Comparison of ENCODE assay signal across 31 mouse cellular contexts in the genomic region with DNA sequence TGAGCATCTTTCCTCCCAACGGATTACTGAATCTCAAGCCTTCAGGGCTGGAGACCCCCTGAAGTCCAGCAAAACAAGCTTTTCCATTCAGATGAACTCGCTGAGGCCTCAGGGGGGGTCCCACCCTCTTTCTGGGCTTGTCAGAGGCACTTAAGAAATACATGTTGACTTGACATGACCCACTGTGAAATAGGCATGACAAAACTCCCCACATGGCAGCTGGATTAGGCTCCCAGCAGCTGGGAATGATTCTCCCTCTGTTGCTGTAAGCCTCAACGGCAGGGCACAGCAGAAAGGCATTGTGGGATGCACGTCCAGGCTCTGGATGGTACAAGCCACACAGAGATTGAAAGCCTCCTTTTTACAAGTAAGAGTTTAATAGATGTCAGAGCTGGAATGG.
DNase-seq lines count a peak whose midpoint lies in the region; ATAC-seq lines count a peak whose summit lies in the region.
"Had no signal": no experiment of that assay in that cellular context is flagged by ENCODE, and none has a peak within 500 bp of the region (broad histone marks: within the 10 kb centered on the region; RNA-seq: fewer than 3 reads in every experiment).

No protein-coding gene starts in this region.

- peaks cover 12% of the 10 kb centered on the region for H3K9me3 ChIP-seq in midbrain, embryonic 10.5 days (replicated peaks)
- H3K9me3 ChIP-seq in midbrain, embryonic 16.5 days (replicated peaks; ENCODE audit: control insufficient read depth, low read length, poor library complexity, severe bottlenecking), result no peaks in the 10 kb centered on the region
- peaks cover 8% of the 10 kb centered on the region; the same call in 1 of the 2 replicates for H3K9me3 ChIP-seq in embryonic facial prominence, embryonic 10.5 days
- 0 out of 2 replicates have a peak, but pooled peaks cover 4% of the 10 kb centered on the region for H3K9me3 ChIP-seq in embryonic facial prominence, embryonic 13.5 days
- no peaks in the 10 kb centered on the region for H3K9me3 ChIP-seq in limb, embryonic 11.5 days (ENCODE audit: control insufficient read depth, low read length)
- H3K9me3 ChIP-seq: heart, embryonic 10.5 days; heart, embryonic 15.5 days; hindbrain, embryonic 13.5 days had no signal

- H3K4me2 ChIP-seq in midbrain, embryonic 16.5 days (ENCODE audit: low read length), result no peak overlapping the region
- H3K4me2 ChIP-seq in embryonic facial prominence, embryonic 13.5 days, result no peak overlapping the region
- no peak overlapping the region for H3K4me2 ChIP-seq in limb, embryonic 11.5 days (ENCODE audit: low read depth, severe bottlenecking)
- H3K4me2 ChIP-seq: heart, embryonic 15.5 days; hindbrain, embryonic 13.5 days; neural tube, embryonic 13.5 days had no signal

- H3K9ac ChIP-seq in midbrain, embryonic 16.5 days (ENCODE audit: low read depth, low read length), result no peak overlapping the region
- H3K9ac ChIP-seq in embryonic facial prominence, embryonic 13.5 days, result no peak overlapping the region
- H3K9ac ChIP-seq in limb, embryonic 11.5 days (ENCODE audit: low read length), result no peak overlapping the region
- H3K9ac ChIP-seq: forebrain, postnatal 0 days; heart, embryonic 15.5 days; hindbrain, embryonic 13.5 days; liver, embryonic 14.5 days; neural tube, embryonic 13.5 days had no signal

- H3K36me3 ChIP-seq in midbrain, embryonic 10.5 days, result no peaks in the 10 kb centered on the region
- H3K36me3 ChIP-seq in midbrain, embryonic 16.5 days (ENCODE audit: control insufficient read depth, insufficient read depth, low read length), result no peaks in the 10 kb centered on the region
- H3K36me3 ChIP-seq in embryonic facial prominence, embryonic 10.5 days (replicated peaks), result no peaks in the 10 kb centered on the region
- no peaks in the 10 kb centered on the region for H3K36me3 ChIP-seq in embryonic facial prominence, embryonic 13.5 days
- H3K36me3 ChIP-seq in limb, embryonic 11.5 days (ENCODE audit: control insufficient read depth, insufficient read depth, low read length), result no peaks in the 10 kb centered on the region
- H3K36me3 ChIP-seq: heart, embryonic 10.5 days; heart, embryonic 15.5 days; hindbrain, embryonic 13.5 days; neural tube, embryonic 13.5 days had no signal

- no peak for ATAC-seq in midbrain, embryonic 16.5 days
- no peak for ATAC-seq in embryonic facial prominence, embryonic 13.5 days (ENCODE audit: insufficient number of reproducible peaks, insufficient read depth, low FRiP score, low TSS enrichment, low read depth)
- ATAC-seq in limb, embryonic 11.5 days (ENCODE audit: insufficient number of reproducible peaks, low FRiP score, low TSS enrichment, low read depth), result no peak
- no peak for ATAC-seq in erythroid progenitor cell, adult 5-6 weeks (replicated peaks; ENCODE audit: low FRiP score, poor library complexity, severe bottlenecking)
- ATAC-seq: forebrain, postnatal 0 days; intestine, postnatal 0 days; Patski had no signal

- peaks cover 30% of the 10 kb centered on the region for H3K4me1 ChIP-seq in midbrain, embryonic 10.5 days
- 0 out of 2 replicates have a peak, but pooled peaks cover 2% of the 10 kb centered on the region for H3K4me1 ChIP-seq in midbrain, embryonic 16.5 days (ENCODE audit: control insufficient read depth, insufficient read depth, low read length)
- H3K4me1 ChIP-seq in embryonic facial prominence, embryonic 10.5 days, result peaks cover 35% of the 10 kb centered on the region
- H3K4me1 ChIP-seq in embryonic facial prominence, embryonic 13.5 days, result peaks cover 34% of the 10 kb centered on the region
- peaks cover 3% of the 10 kb centered on the region; the same call in 1 of the 2 replicates for H3K4me1 ChIP-seq in limb, embryonic 11.5 days (ENCODE audit: control insufficient read depth, insufficient read depth, low read length)

- WGBS in midbrain, embryonic 10.5 days, result 51% methylated on average over 4 of the region's 4 CpGs
- 43% methylated on average over 4 of the region's 4 CpGs for WGBS in midbrain, embryonic 16.5 days
- 43% methylated on average over 4 of the region's 4 CpGs for WGBS in embryonic facial prominence, embryonic 10.5 days
- 27% methylated on average over 4 of the region's 4 CpGs for WGBS in embryonic facial prominence, embryonic 13.5 days
- 68% methylated on average over 4 of the region's 4 CpGs for WGBS in limb, embryonic 11.5 days

- peaks cover 43% of the 10 kb centered on the region for H3K27me3 ChIP-seq in midbrain, embryonic 10.5 days (ENCODE audit: low read depth, poor library complexity, severe bottlenecking)
- peaks cover 4% of the 10 kb centered on the region; the same call in 1 of the 2 replicates for H3K27me3 ChIP-seq in midbrain, embryonic 16.5 days (ENCODE audit: control insufficient read depth, insufficient read depth, low read depth, low read length)
- peaks cover 15% of the 10 kb centered on the region for H3K27me3 ChIP-seq in embryonic facial prominence, embryonic 10.5 days (replicated peaks; ENCODE audit: low read depth, poor library complexity, severe bottlenecking)
- peaks cover 6% of the 10 kb centered on the region; the same call in 1 of the 2 replicates for H3K27me3 ChIP-seq in embryonic facial prominence, embryonic 13.5 days
- H3K27me3 ChIP-seq in limb, embryonic 11.5 days (ENCODE audit: control insufficient read depth, insufficient read depth, low read length), result no peaks in the 10 kb centered on the region
- H3K27me3 ChIP-seq: heart, embryonic 15.5 days; Patski had no signal

- H3K4me3 ChIP-seq in midbrain, embryonic 10.5 days, result no peak overlapping the region
- no peak overlapping the region for H3K4me3 ChIP-seq in midbrain, embryonic 16.5 days (ENCODE audit: low read depth, low read length)
- H3K4me3 ChIP-seq in embryonic facial prominence, embryonic 10.5 days, result no peak overlapping the region
- H3K4me3 ChIP-seq in embryonic facial prominence, embryonic 13.5 days, result no peak overlapping the region
- no peak overlapping the region for H3K4me3 ChIP-seq in limb, embryonic 11.5 days (ENCODE audit: low read depth, low read length)
- H3K4me3 ChIP-seq: heart, embryonic 10.5 days; heart, embryonic 15.5 days; hindbrain, embryonic 13.5 days; myocyte; neural tube, embryonic 13.5 days had no signal

- H3K27ac ChIP-seq in midbrain, embryonic 10.5 days (replicated peaks), result 0 out of 2 replicates have a peak overlapping the region, but pooled peaks have one; percentile 14
- H3K27ac ChIP-seq in midbrain, embryonic 16.5 days (ENCODE audit: low read length), result no peak overlapping the region
- H3K27ac ChIP-seq in embryonic facial prominence, embryonic 10.5 days (replicated peaks), result peak overlapping the region; percentile 37; the same call in 1 of the 2 replicates
- H3K27ac ChIP-seq in embryonic facial prominence, embryonic 13.5 days, result peak overlapping the region; percentile 33; the same call in 1 of the 2 replicates
- no peak overlapping the region for H3K27ac ChIP-seq in limb, embryonic 11.5 days (replicated peaks; ENCODE audit: low read depth, low read length)
- H3K27ac ChIP-seq: heart, embryonic 10.5 days; heart, embryonic 15.5 days; hindbrain, embryonic 13.5 days; liver, embryonic 14.5 days; neural tube, embryonic 13.5 days had no signal

- DNase-seq in midbrain, embryonic 10.5 days (ENCODE audit: low spot score), result no peak
- peak; percentile 46 for DNase-seq in embryonic facial prominence, embryonic 10.5 days (ENCODE audit: low spot score)
- DNase-seq in limb, embryonic 11.5 days (ENCODE audit: low spot score), result peak; percentile 53
- DNase-seq in heart, postnatal 36 days, result no peak
- no peak for DNase-seq in heart, adult 11 months
- DNase-seq: adrenal gland, postnatal 10 days; cerebellum, adult 11 months; cerebellum, adult 9-10 months; cerebellum, postnatal 36 days; forebrain, postnatal 0 days; gastrocnemius, postnatal 14 days; kidney, adult 9 months; kidney, postnatal 10 days; liver; lung, adult 2 months; lung, postnatal 14 days; right cerebral cortex, adult 18-20 months; spleen, adult 18-20 months; thymus, adult 18-20 months; thymus, postnatal 4 days had no signal

- intact Hi-C loops in heart, postnatal 36 days (cut with DNase I), result no loop called here

Comparison
In these comparisons a context has a peak if more than half of its experiments do, and no peak if none do; other contexts are left out.
1. H3K27ac ChIP-seq: peak in midbrain, embryonic 10.5 days (single experiment), embryonic facial prominence, embryonic 10.5 days (single experiment) and embryonic facial prominence, embryonic 13.5 days (single experiment); none in midbrain, embryonic 16.5 days (single experiment) and limb, embryonic 11.5 days (single experiment).
2. DNase-seq: peak in embryonic facial prominence, embryonic 10.5 days (single experiment) and limb, embryonic 11.5 days (single experiment); none in midbrain, embryonic 10.5 days (single experiment), heart, postnatal 36 days (0 of 2) and heart, adult 11 months (single experiment).